Mouse (Mus musculus): ENCODE results near the gene Vdac2. TPM values are rescaled to one million over a fixed set of nuclear protein-coding genes. Genes with fewer than 3 reads are reported as not detected.

Vdac2 gene
- total RNA-seq (2012; rRNA removed) (268 and 332 TPM in 2 replicates), total RNA-seq (2014; rRNA removed) (475 and 538 TPM in 2 replicates), polyA plus RNA-seq (2012; ENCODE audit: insufficient read length, low read depth) (461 and 517 TPM in 2 replicates)

- Histone ChIP-seq H3K9ac (ENCODE audit: insufficient read depth, low read depth) (no peak within 1 kb of the TSS), H3K79me2 (replicated peaks; ENCODE audit: control insufficient read depth, extremely low read depth, insufficient read depth, poor library complexity, severe bottlenecking) (no peaks in the 10 kb centered on the region), H3K4me3 (replicated peaks in 1 of 3; ENCODE audit: low read depth in 2 of 3, low read length in 2 of 3, poor library complexity in 1 of 3) (no peak within 1 kb of the TSS), H3K27ac (ENCODE audit: insufficient read depth, low read depth) (no peak within 1 kb of the TSS), H3K36me3 (replicated peaks in 1 of 2; ENCODE audit: control insufficient read depth in 1 of 2, insufficient read depth in 1 of 2, low read length in 1 of 2) (no peaks in the 10 kb centered on the region), H3K9me3 (replicated peaks; ENCODE audit: low read length) (no peaks in the 10 kb centered on the region), H3K4me1 (ENCODE audit: control insufficient read depth in 1 of 2, insufficient read depth in 2 of 2) (peaks cover 0 to 2% of the 10 kb centered on the region in 2 experiments; a peak in 1 of 4 replicates), H3K4me2 (ENCODE audit: insufficient read depth, low read depth, poor library complexity, severe bottlenecking) (no peak within 1 kb of the TSS), H3K27me3 (replicated peaks) (no peaks in the 10 kb centered on the region)
- no peak for DNase-seq (ENCODE audit: extremely low read depth)
- dilution Hi-C loops (cut with MboI; ENCODE audit: extremely low pct_ligation_motif_present, extremely low pct_unique_long_range_greater_than_20kb, low sequenced_read_pairs) (no loop called here), in situ Hi-C loops (cut with MboI; ENCODE audit: low pct_ligation_motif_present, low pct_unique_long_range_greater_than_20kb, low sequenced_read_pairs) (no loop called here)
- TF ChIP-seq ZNF384 (IDR thresholded peaks at IDR 0.05; ENCODE audit: low read depth, low read length) (no peak), MYC (IDR thresholded peaks at IDR 0.05; ENCODE audit: low read depth, low read length) (no peak), POLR2AphosphoS2 (IDR thresholded peaks at IDR 0.05; ENCODE audit: low read depth, low read length) (no peak), RAD21 (IDR thresholded peaks at IDR 0.05; ENCODE audit: low read depth, low read length) (no peak), HCFC1 (IDR thresholded peaks at IDR 0.05; ENCODE audit: low read depth, low read length) (no peak), POLR2A (IDR thresholded peaks at IDR 0.05; ENCODE audit: low read depth, low read length) (no peak), MXI1 (IDR thresholded peaks at IDR 0.05; ENCODE audit: low read depth, low read length) (no peak), ZKSCAN1 (IDR thresholded peaks at IDR 0.05; ENCODE audit: borderline replicate concordance, low read depth, low read length) (no peak), MEF2A (IDR thresholded peaks at IDR 0.05; ENCODE audit: borderline replicate concordance, low read depth, low read length) (no peak)
These were observed at the start of gene Vdac2 for GRCm38 (mm10) chr14:21824938-21825337. Gene Vdac2 (plus strand): TSS chr14:21825238.

- peaks cover 5% of the 10 kb centered on the region; the same call in 1 of the 2 replicates for H3K79me2 ChIP-seq (replicated peaks; ENCODE audit: control insufficient read depth, extremely low read depth, insufficient read depth, poor library complexity, severe bottlenecking)
- H3K4me3 ChIP-seq (replicated peaks in 1 of 3; ENCODE audit: low read depth in 2 of 3, low read length in 2 of 3, poor library complexity in 1 of 3) = no peak overlapping the region
- dilution Hi-C loops (cut with MboI; ENCODE audit: extremely low pct_ligation_motif_present, extremely low pct_unique_long_range_greater_than_20kb, low sequenced_read_pairs) = no loop called here
- no peaks in the 10 kb centered on the region for H3K27me3 ChIP-seq (replicated peaks)
- TF ChIP-seq NELFE (IDR thresholded peaks at IDR 0.05; ENCODE audit: low read depth, low read length) (no peak), ELF1 (IDR thresholded peaks at IDR 0.05; ENCODE audit: low read depth, low read length) (no peak), ZMIZ1 (IDR thresholded peaks at IDR 0.05; ENCODE audit: low read depth, low read length) (no peak), TBP (conservative IDR thresholded peaks at IDR 0.05; ENCODE audit: low read depth, low read length) (no peak), E2F4 (IDR thresholded peaks at IDR 0.05; ENCODE audit: insufficient replicate concordance, low read depth, low read length) (no peak), CHD1 (IDR thresholded peaks at IDR 0.05; ENCODE audit: low read depth, low read length) (no peak), BHLHE40 (IDR thresholded peaks at IDR 0.05; ENCODE audit: low read depth, low read length) (no peak), RAD21 (IDR thresholded peaks at IDR 0.05; ENCODE audit: low read depth, low read length) (no peak), TCF12 (IDR thresholded peaks at IDR 0.05; ENCODE audit: low read depth, low read length) (no peak), IRF4 (IDR thresholded peaks at IDR 0.05; ENCODE audit: low read depth, low read length) (no peak), RCOR1 (conservative IDR thresholded peaks at IDR 0.05; ENCODE audit: low read depth, low read length) (no peak), ZNF384 (IDR thresholded peaks at IDR 0.05; ENCODE audit: low read depth, low read length) (no peak), CTCF (conservative IDR thresholded peaks at IDR 0.05 in 1 of 2, IDR thresholded peaks at IDR 0.05 in 1 of 2; ENCODE audit: low read depth in 2 of 2, low read length in 2 of 2) (no peak), MEF2A (IDR thresholded peaks at IDR 0.05; ENCODE audit: borderline replicate concordance, low read depth, low read length) (no peak), MYC (IDR thresholded peaks at IDR 0.05; ENCODE audit: low read depth, low read length) (no peak), POLR2A (IDR thresholded peaks at IDR 0.05; ENCODE audit: low read depth, low read length) (no peak), ZC3H11A (IDR thresholded peaks at IDR 0.05; ENCODE audit: low read depth, low read length) (no peak), JUND (conservative IDR thresholded peaks at IDR 0.05; ENCODE audit: low read depth, low read length) (no peak), POLR2AphosphoS2 (IDR thresholded peaks at IDR 0.05; ENCODE audit: low read depth, low read length) (no peak), UBTF (IDR thresholded peaks at IDR 0.05; ENCODE audit: low read depth, low read length) (no peak)
- peaks cover 21 to 51% of the 10 kb centered on the region in 2 experiments for H3K36me3 ChIP-seq (replicated peaks in 1 of 2; ENCODE audit: control insufficient read depth in 1 of 2, insufficient read depth in 1 of 2, low read length in 1 of 2)
- no peak overlapping the region for H3K9ac ChIP-seq (ENCODE audit: insufficient read depth, low read depth)
- H3K4me1 ChIP-seq (ENCODE audit: control insufficient read depth in 1 of 2, insufficient read depth in 2 of 2) = peaks cover 0 to 14% of the 10 kb centered on the region in 2 experiments; a peak in 2 of 4 replicates
- no peak for DNase-seq (ENCODE audit: extremely low read depth)
- H3K4me2 ChIP-seq (ENCODE audit: insufficient read depth, low read depth, poor library complexity, severe bottlenecking) = no peak overlapping the region
- H3K9me3 ChIP-seq (replicated peaks; ENCODE audit: low read length) = peaks cover 4% of the 10 kb centered on the region
- in situ Hi-C loops (cut with MboI; ENCODE audit: low pct_ligation_motif_present, low pct_unique_long_range_greater_than_20kb, low sequenced_read_pairs) = no loop called here
- H3K27ac ChIP-seq (ENCODE audit: insufficient read depth, low read depth) = no peak overlapping the region
These were observed 48.8 kb upstream of the Vdac2 start for GRCm38 (mm10) chr14:21776201-21776600.
